Mouse (Mus musculus): ENCODE data around the gene Trat1. TPM values are rescaled to one million over a fixed set of nuclear protein-coding genes. Genes with fewer than 3 reads are reported as not detected.

Trat1 gene
- under 1 TPM in 3 of 4 experiments, not detected in 1; 0.08 to 0.53 (median 0.22) TPM for total RNA-seq (2022)

DNA sequence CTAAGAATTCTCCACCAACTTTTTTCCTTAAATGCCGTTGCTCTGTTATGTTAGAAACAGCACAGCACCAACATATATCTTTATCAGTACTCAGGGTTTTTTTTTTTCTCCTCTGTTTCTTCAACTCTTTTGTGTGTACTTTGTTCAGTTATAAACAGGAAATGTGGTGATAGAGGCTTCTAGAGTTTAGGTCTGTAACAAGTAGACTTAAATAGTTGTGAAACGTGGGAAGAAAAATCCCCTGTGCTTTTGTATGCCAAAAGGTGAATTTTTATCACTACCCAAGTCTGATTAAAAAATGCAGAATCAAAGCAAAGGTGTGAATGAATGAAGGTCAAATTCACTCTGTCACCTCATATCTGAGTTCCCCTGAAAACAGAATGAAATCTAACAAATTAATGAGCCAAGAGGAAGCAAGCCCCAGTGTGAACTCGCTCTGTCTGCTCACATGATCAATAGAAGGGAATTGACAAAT lies at the start of gene Trat1:
Trat1 (minus strand) TSS at position 51 of the 475 bp plus-strand sequence.
- DNase-seq (ENCODE audit: low spot score in 2 of 2), result no peak

DNA sequence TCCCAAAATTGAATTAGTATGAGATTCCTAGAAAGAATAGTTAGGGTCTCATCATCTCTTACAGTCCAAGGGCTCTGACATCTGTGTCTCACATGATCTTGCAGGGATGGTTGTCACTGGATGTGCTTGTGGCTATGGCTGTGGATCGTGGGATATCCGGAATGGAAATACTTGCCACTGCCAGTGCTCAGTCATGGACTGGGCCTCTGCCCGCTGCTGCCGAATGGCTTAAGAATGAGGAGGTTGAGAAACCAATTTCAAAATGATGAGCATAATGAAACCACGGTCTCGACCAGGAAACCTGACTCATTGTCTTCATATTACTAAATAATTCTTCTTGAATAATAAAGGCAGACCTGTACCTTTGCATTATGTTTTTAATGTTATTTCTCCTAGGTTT lies 46.7 kb upstream of the Trat1 start:
- no peak for DNase-seq (ENCODE audit: low spot score in 2 of 2)

DNA sequence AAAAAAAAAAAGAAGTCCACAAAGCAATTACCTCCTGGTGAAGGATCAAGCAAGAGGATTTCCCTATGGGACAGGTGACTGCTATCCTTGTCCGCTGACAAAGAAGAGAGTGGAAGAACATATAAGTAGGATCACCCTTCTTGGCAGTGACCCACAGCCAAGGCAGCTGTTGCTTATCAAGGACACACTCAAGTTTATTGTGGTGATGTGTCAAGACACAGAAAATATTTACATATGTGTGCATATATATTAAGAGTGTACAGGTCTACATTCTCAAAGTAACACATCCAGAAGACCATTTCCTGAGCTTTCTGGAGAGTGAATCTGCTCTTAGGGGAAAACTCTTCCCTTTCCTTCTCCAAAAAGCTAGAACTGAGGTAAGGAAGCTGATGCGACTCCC lies 44.9 kb upstream of the Trat1 start, which contains the start of gene Retnlb:
Retnlb (plus strand) TSS at position 162 of the 400 bp plus-strand sequence.
- no peak for DNase-seq (ENCODE audit: low spot score in 2 of 2)

DNA sequence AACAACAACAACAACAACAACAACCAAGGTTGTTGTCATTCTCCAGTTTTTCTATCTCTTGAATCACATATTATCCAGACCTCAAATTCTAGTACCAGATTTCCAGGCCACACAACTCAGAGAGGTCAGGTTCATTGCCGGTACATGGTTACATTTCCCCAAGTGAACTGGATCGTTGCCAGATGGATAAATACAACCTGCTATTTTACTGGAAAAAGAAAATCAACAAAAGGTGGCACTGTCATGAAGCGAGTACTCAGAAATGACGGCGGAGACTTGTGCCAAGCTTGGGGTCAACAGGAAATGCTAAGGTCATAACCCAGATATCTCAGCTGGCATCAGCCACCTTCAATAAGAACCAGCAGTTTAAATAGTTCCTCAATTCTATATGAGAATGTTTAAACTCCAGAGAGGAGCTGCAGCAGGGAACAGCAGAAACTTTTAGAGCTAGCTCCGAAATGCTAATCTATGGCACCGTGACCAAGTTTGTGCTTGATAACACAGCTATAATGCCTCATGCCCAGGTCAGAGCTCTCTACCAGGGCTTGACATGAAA lies 40.1 kb upstream of the Trat1 start:
- DNase-seq (ENCODE audit: low spot score in 2 of 2), result no peak

DNA sequence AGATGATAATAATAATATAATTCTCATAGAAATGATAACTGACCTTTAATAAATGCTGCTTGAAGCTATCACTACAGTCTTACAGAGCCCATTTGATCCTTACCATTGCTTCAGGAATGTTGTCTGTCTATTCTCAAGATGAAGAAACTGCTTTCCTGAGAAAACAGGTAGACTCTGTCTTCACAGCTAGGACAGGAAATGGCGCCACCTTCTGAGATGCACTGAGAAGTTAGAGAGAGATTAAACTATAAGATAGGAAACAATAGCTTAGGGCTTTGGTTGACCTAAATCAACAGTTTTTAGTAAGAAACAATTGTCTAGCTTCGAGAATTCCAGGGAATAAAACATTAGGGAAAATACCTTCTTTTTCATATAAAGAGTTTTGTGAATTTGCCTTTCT lies 37.6 kb upstream of the Trat1 start:
- no peak for DNase-seq (ENCODE audit: low spot score in 2 of 2)

DNA sequence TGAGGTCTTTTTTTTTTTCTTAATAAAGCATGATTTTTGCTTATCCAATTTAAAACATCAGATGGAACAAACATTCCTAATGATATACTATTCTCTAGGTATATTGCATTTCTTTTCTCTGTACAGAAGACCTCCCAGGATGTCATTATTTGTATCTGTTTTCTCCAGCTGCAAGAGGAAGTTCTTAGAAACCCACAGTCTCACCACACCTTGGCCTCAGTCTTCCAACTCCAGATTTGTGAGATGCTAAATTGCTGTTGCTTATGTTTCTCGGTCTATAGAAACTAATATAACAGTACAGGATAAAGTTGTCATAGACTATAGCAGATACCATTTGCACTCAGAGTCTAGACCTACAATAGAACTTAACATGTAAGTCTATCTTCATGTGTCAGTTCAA lies 34.7 kb upstream of the Trat1 start:
- no peak for DNase-seq (ENCODE audit: low spot score in 2 of 2)

DNA sequence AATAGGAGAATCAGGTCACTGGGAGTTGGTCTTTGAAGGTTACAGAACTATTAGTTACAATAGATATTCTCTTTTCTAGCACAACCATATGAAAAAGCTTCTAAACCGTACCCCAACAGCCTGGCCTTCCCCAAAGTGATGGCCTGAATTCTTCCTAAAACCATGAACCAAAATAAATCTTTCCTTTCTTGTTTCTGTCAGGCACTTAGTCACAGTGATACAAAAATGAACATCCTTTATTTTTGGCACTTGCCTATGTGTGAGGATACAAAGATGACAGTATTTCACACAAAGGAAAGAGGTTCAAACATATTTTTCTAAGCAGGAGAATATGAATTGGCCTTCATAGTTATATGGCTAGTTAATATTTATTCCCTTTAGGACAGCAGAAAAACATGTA lies 33.6 kb upstream of the Trat1 start:
- DNase-seq (ENCODE audit: low spot score in 2 of 2), result no peak

DNA sequence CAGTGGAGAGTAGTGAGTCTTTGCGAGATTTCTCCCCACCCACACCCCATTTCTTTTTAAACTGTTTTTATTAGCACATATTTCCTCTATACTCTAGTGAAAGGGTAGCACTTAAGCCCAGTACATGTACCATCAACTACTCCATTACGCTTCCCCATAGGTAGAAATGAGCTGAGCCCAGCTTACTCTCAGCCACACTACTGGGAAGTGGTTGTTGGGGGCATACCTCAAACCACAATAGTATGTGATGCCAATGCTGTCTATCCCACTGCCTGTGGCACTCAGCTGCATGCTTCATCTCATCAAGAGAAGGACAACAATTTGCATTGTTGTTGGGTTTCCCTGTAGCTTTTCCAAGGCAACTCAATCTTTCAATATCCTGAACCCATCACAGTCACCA lies 29.1 kb upstream of the Trat1 start:
- no peak for DNase-seq (ENCODE audit: low spot score in 2 of 2)

DNA sequence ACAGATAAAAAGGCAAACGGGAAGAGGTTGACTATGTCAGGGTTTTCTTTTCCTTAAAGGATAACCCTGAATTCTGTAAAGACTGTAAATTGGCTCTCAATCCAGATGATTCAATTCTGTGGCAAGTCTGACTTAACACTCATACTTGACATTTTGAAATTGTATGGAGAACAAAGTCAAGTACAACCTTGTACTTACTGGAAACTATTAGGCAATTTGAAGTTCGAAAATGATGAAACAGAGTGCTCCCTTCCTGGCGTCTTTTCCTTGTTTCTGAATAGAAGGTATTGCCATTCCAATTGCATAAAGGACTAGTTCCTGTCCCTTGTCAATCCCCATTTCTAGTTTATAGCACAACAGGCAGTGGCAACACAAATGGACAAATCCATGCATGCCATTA lies 27.6 kb upstream of the Trat1 start:
- DNase-seq (ENCODE audit: low spot score in 2 of 2), result no peak

DNA sequence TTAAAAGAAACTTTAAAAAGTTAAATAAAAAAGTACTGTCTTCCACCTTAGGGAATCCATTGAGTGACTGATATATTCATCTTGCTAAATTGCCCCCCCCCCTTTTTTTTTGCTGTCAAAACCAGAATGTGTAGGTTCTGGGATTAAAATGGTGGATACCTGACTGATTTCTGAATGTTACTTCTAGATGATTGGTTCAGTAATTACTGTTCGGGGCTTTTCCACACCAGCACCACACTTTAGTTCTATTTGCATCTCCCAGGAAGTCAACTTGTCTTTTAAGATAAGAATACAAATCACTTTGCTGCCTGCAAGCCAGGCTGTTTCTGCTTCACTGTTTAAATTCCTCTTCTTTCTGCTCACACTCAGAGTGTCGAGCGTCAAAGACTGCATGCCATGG lies 26.5 kb upstream of the Trat1 start:
- DNase-seq (ENCODE audit: low spot score in 2 of 2), result no peak

DNA sequence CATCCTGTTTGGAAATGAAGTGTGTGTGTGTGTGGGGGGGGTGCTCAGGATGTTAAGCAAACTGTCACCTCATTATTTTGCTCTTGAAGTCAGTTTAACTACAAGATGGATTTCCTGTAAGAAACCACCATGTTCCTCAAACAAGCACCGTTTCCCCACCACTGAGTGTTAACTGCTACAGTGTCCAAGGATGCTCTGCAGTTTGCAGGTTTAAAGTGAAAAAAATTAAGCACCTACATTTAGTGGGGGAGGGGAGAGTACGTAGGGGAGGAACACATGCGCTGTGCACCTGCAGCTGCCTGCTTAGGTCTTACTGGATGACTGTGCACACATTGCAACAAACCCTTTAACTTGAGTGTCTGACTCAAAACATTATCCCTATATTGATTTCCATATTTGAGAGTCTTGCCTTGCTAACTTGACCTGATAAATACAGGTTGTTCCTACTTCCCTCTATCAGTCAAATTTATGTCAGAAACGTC lies 16.9 kb upstream of the Trat1 start:
- DNase-seq (ENCODE audit: low spot score in 2 of 2), result no peak

DNA sequence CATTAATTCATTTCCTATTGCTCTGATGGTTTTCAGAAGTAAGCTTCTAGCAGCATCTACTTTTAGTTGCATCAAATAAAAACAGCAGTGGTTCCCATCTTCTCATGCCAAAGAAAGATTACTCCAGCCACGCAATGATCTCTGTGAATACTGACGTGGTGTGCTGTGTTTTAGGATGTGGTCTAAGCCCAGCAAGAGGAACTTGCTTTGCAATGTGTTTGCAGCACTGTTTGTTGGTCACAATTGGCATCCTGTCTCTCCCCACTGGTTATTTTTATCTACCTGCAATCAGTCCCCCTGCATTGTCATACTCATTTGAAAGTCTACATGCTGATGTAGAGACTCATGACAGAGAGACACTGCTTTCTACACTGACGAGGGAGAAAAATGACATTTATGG lies 14.4 kb upstream of the Trat1 start:
- no peak for DNase-seq (ENCODE audit: low spot score in 2 of 2)

DNA sequence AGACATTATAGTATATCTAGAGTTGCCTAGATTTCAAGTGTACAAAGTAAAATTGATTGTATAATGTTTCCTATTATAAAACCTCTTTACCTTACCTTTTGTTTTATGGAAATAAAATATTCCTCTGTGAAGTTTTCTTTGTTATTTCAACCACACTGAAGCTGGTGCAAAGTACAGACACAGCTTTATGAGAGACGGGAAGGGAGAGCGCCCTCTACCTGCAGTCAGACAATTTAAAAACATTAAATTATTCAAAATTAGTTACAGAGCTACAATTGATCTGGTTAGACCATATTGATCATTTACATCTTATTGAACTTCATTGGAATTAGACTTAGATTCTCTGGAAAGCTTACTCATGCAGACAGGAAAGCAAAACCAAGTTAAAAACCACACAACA lies 5.4 kb upstream of the Trat1 start:
- no peak for DNase-seq (ENCODE audit: low spot score in 2 of 2)

DNA sequence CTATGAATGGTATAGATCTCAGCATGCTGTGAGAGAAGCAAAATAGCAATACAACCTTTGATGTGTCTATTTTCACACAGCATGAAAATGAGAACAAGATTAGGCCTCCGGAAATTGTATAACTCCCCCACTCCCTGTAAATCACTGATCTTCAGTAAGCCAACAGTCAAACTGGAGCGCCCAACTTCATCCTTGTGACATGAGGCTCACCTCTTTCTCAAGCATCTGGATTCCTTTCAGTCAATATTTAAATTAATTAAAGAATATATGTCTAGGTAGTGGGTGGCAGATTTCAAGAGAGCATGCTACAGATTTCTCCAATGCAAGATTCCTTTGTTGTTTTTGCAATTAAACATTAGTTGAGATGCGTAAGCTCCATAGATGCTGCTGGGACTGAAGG lies 2.6 kb downstream of the Trat1 start:
- no peak for DNase-seq (ENCODE audit: low spot score in 2 of 2)

DNA sequence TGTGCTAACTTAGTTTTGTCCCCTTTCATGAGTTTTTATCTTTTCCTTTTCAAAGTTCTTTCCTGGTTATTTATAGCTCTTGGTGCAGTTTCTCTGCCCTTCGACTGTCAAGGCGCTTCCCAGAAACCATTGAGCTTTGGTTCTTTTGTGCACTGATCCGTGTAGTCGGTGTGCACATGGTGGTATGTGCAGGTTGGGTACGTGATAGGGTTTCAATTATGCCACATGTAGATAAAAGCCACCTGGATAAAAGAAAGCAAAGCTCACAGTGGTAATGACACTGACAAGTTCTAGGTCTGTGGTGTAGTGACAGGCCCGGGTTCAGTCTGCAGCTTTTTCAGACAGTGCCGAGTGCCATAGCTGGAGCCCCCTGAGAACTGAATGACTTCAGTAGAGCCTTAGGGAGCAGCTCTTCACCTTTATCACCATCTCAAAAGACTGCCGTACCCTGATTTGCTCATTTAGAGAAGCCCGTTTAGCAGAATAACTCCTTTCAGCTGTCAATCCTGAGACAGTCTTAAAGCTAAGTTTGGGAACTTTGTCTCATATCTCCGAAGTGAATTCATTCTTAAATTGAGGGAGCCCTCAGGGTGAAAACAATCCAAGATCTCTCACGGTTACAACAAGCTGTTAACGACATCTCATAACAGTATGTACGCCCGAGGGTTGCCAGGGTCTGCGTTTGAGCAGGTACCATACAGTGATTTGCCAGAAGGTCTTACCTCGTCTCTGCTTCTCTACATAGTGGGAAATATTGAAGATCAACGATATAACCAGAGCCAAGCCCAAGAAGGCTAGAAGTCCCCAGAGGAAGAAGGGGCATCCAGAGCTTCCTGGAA lies 11.0 kb downstream of the Trat1 start:
- no peak for DNase-seq (ENCODE audit: low spot score in 2 of 2)

DNA sequence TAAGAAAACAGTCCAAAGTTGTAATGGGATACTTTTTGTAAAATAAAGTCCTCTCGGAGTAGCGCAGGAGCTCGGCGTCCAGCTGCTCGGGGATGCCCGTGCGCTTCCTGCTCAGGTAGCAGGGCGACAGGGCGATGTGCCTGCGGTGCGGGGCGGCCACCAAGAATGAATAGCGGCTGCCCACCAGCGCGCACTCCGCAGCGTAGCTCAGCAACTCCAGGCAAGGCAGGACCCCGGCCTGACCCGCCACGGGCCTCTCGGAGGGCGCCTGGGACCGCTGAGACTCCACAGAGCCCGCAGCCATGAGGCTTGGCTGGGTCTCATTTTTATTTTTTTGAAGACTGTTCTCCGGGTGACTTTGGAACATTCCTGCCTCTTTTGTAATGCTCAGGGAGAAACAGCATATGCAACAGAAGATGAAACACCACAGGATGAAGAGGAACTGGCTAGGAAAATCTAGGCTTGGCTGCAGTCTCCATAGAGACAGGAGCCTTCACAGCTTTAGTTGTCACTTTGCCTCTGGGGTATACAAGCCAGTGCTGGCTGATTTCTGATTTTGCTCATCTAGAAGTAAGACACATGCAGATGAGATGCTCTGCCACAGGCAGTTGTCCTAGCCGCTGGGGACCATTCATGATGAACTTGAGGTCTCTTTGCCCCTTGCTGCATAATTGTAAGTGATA lies 21.5 kb downstream of the Trat1 start:
- no peak for DNase-seq (ENCODE audit: low spot score in 2 of 2)

DNA sequence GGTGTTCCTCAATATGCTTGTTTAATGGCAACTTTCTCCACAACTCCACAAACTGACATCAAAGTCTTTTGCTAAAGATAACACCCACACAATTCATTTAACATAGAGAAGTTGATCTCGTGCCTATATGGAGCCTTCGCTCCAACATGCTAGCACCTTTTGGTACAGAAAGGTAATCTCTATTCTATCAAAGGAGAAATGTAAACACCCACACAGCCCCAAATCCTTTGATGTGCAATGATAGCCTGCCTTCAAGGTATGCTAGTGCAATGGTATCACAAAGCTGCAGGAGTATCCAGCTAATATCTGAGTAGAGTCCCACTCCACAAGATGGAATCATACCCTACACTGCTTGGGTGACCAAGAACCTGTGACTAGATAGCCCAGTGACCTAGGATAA lies 26.4 kb downstream of the Trat1 start:
- no peak for DNase-seq (ENCODE audit: low spot score in 2 of 2)

DNA sequence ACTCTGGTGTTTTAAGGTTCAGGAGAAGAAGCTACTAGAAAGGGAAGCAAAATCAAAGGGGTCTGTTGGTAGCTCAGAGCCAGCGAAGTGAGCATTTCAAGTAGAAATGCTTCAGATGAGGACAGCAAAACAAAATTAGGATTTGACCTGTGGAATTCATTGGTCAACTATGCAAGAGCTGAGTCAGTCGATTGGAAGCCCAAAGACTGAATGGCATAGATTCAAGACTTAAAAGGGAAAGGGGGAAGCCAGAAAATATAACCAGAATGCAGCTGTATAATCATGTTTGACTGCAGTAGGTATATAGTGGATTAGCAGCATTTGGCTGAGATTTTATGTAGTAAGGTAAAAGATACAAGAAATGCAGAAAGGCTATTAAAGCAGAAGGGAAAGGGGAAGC lies 26.8 kb downstream of the Trat1 start:
- no peak for DNase-seq (ENCODE audit: low spot score in 2 of 2)

DNA sequence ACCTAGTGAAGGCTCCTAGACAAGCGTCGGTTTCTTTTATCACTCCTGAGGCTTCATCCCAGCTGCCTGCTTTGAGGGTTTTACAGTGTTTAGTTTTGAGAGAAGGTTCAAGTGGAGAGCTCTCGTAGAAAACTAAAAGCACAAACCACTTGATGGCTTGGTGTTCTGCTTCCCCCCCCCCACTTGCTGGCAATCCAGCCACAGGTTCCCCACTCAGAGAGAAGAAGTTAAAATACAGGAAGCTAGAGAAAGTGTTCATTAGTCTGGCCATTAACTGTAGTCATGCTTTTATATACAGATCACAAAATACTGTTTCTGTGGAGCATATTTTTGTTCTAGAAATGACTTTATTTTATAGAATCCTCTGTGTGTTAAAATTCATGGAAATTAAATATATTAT lies 30.3 kb downstream of the Trat1 start:
- no peak for DNase-seq (ENCODE audit: low spot score in 2 of 2)

DNA sequence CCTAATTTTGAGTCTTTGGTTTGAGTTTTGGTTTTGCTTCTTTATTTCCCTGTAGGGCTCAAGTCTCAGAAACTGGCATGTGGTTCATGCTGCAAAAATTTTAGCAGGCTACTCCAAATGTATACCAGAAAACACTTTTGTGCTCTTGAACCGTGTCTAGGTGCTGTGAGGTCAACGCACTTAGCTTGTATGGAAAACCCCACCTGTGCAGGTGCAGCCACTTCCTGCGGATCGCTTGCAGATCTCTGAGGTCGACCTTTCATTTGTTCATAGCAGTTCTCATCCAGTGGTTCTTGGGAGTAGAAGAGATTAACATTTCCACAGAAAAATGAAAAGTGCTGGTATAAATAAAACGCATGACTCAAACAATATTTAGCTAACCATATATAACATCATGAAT lies 31.8 kb downstream of the Trat1 start:
- DNase-seq (ENCODE audit: low spot score in 2 of 2), result no peak

DNA sequence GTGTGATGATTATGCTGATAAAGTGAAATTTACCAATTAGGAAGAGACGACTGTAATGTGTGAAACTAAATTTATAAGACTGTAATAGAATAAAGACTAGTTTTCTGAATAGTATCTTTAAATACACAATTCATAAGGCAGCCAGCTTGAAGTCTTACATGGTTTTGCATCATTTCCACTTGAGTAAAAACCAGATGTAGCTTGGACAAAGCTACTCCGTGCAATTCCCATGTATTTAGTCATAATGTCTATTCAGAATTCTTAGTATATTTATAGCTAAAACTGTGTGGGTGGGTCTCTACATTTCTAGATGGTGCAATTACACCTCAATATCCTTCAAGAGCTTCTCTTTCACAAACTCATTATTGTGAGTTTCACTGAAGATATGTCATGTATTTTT lies 33.4 kb downstream of the Trat1 start:
- DNase-seq (ENCODE audit: low spot score in 2 of 2), result no peak

DNA sequence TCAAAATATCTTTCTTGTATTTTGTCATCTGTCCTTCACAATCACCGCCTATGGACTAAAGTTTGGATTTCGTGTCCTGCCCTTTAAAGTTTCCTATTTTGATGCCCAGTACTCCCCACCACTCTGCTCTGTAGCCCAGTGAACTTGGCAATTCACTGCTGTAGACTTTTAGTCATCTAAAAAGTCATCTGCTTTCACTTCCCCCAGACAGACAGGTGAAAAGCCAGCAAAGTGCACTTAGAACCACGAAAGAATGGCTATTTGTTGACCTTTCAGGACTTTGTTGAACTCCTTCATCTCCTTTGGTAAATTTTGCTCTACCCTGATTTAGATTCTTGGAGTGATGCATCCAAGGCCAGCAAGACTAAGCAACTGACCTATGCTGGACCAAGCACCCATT lies 34.9 kb downstream of the Trat1 start:
- no peak for DNase-seq (ENCODE audit: low spot score in 2 of 2)
